Mouse (Mus musculus): Measurements from ENCODE around the gene Oxct1. TPM values are rescaled to one million over a fixed set of nuclear protein-coding genes. Genes with fewer than 3 reads are reported as not detected.

Gene Oxct1
- polyA plus RNA-seq, 1 experiment = 206 TPM

DNA sequence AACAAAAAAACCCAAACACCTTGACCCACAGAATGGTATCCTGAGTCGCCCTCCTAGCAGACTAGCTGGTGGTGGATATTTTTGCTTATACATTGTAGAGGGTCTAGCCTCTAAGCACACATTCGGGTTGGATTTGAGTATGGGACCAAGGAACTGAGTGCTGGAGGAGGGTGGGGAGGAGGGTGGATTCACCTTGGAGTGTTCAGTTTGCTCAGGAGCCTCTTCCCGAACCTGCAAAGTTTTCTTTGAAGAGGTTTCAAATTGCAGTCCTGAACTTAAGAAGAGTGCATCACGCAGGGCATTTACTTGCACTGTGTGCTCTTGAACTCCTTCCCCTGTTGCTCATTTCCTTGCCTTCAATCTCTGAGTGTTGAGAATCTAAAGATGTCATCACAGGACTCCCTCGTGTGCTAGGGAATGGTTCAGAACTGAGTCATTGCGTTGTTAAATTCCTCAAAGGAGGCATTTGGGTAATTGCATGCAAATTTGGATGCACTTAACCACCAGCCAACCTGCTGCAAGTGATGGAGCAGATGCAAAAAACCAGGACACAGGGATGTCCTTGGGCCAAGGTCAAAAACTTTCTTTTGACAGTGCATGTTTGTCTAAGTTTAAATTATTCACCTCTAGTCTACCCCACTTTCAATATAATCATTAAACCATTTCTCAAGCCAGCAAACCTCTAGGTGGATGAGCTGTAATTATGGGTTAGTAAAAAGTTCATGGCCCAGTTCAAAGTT lies 1.7 kb downstream of the Oxct1 start:
- TF ChIP-seq CTCF (IDR thresholded peaks at IDR 0.05; ENCODE audit: borderline replicate concordance, insufficient read depth, low read length) = no peak
- 0 out of 2 replicates have a peak, but pooled peaks have one; percentile 25 for TF ChIP-seq POLR2A (IDR thresholded peaks at IDR 0.05; ENCODE audit: low read depth, low read length)
- peaks cover 8% of the 10 kb centered on the region; the same call in 1 of the 2 replicates for H3K4me1 ChIP-seq (ENCODE audit: control insufficient read depth, insufficient read depth, low read length)
- peak overlapping the region; percentile 78 for H3K27ac ChIP-seq (ENCODE audit: insufficient read depth, low read length)
- peak overlapping the region; percentile 71 for H3K4me3 ChIP-seq (ENCODE audit: insufficient read depth, low read length)

DNA sequence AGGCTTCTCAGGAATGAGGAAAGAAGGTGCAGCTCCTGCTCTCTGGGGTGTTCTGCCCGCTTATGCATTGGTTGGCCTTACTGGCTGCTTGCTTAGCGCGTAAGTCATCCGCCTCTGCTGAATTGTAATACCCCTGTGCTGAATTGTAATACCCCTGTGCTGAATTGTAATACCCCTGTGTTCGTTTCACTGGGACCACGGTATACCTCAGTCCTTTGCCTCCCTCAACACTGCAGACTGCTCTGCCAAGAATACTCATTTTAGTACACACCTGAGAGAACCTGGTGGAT lies 2.2 kb downstream of the Oxct1 start:
- TF ChIP-seq CTCF (IDR thresholded peaks at IDR 0.05; ENCODE audit: borderline replicate concordance, insufficient read depth, low read length) (no peak), POLR2A (IDR thresholded peaks at IDR 0.05; ENCODE audit: low read depth, low read length) (no peak)
- Histone ChIP-seq H3K27ac (ENCODE audit: insufficient read depth, low read length) (no peak overlapping the region), H3K4me3 (ENCODE audit: insufficient read depth, low read length) (no peak overlapping the region), H3K4me1 (ENCODE audit: control insufficient read depth, insufficient read depth, low read length) (peaks cover 12% of the 10 kb centered on the region; the same call in 1 of the 2 replicates)

DNA sequence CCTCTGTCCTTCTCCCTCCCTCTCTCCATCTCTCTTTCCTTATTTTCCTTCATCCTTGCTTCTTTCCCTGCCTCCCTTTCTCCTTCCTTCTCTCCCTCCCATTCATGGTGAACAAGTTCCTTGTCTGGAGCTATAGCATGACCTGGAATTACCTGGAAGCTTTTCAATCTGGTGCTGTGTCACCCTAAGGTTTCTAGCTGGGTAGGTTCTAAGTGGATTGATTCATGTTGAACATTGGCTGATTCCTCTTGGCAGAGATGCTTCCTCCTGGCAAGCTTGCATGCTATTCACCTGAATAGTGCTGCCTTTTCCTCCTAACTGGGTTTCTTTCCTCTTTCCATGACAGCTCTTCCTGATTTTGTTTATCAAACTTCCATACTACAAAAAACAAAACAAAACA lies 2.8 kb downstream of the Oxct1 start:
- TF ChIP-seq CTCF (IDR thresholded peaks at IDR 0.05; ENCODE audit: borderline replicate concordance, insufficient read depth, low read length) (no peak), POLR2A (IDR thresholded peaks at IDR 0.05; ENCODE audit: low read depth, low read length) (no peak)
- Histone ChIP-seq H3K4me1 (ENCODE audit: control insufficient read depth, insufficient read depth, low read length) (peaks cover 14% of the 10 kb centered on the region; the same call in 1 of the 2 replicates), H3K4me3 (ENCODE audit: insufficient read depth, low read length) (no peak overlapping the region), H3K27ac (ENCODE audit: insufficient read depth, low read length) (no peak overlapping the region)

DNA sequence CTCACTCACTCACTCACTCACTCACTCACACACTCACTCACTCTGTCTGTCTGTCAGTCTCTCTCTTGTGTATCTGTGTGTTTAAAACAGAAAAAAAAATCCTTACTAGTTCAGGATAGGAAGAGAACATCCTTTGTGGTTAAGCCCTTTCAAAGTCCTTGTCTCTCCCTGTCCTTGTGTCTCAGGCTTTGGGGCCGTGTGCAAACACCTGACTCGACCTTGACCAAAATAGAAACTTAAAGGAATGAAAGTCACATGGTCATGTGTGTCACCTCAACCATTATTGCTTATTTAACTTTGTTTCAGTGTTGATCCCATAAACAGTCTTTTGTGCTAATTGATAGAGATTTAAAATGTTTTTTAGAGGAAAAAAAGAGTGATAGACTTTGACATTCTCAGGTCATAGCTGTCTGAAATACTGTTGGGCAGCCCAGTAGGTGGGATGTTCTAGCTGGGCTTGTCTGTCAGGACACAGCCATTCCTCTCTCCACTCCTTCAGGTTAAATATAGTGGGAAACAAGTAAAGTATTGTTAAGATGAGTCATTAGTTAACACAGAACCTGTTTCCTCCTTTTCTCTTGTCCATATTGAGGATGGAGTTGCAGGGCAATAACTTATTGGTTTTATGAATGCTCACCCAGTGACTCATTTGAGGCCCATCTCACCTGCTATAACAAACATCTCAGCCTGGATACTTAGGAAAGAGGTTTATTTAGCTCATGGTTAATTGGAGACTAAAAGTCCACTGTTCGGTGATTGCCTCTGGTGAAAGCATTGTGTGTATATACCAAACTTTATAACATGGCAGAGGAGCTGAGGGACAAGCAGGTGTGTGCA lies 7.2 kb downstream of the Oxct1 start:
- Histone ChIP-seq H3K4me3 (ENCODE audit: insufficient read depth, low read length) (no peak overlapping the region), H3K4me1 (ENCODE audit: control insufficient read depth, insufficient read depth, low read length) (peaks cover 9% of the 10 kb centered on the region; the same call in 1 of the 2 replicates), H3K27ac (ENCODE audit: insufficient read depth, low read length) (no peak overlapping the region)
- TF ChIP-seq CTCF (IDR thresholded peaks at IDR 0.05; ENCODE audit: borderline replicate concordance, insufficient read depth, low read length) = no peak
- no peak for TF ChIP-seq POLR2A (IDR thresholded peaks at IDR 0.05; ENCODE audit: low read depth, low read length)

DNA sequence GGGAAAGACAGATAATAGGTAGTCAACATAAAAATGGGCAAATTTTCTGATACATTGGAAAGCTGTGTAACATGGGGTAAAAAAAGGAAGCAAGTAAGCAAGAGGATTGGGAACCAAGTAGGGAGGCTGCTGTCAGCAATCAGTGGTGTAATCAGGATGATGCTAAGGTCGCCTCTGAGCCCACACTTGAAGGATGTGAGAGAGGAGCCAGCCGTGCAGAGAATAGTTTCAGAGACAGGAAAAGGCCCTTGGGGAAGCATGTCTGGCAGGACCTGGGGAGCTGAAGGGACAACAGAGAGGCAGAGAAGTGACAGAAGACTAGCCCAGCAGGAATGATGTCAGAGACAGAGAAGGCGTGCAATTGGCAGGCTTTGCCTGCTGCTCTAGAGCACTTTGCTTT lies 16.2 kb downstream of the Oxct1 start:
- no peak overlapping the region for H3K27ac ChIP-seq (ENCODE audit: insufficient read depth, low read length)
- no peak overlapping the region for H3K4me3 ChIP-seq (ENCODE audit: insufficient read depth, low read length)
- TF ChIP-seq CTCF (IDR thresholded peaks at IDR 0.05; ENCODE audit: borderline replicate concordance, insufficient read depth, low read length) (no peak), POLR2A (IDR thresholded peaks at IDR 0.05; ENCODE audit: low read depth, low read length) (no peak)
- no peaks in the 10 kb centered on the region for H3K4me1 ChIP-seq (ENCODE audit: control insufficient read depth, insufficient read depth, low read length)

DNA sequence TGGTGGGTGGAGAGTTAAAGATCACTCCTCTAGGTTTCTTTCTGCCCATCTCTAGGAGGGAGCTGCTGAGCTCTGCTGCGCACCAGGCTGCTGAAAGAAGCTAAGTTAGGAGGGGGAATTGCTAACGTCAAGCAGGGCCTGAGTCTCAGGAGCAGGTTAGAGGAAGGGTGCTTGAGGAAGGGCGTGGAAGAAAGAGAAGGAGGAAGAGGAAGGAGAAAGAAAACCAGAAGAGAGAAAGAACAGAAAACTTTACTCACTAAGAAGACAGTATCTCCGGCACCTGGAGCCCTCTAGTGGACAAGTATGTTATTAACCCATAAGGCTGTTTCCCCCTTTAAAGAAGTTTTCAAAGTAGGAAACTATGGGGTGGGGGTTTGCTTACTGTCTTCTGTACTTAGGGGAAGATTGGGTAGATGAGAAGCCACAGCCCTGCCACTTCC lies 16.9 kb downstream of the Oxct1 start:
- TF ChIP-seq POLR2A (IDR thresholded peaks at IDR 0.05; ENCODE audit: low read depth, low read length) (no peak), CTCF (IDR thresholded peaks at IDR 0.05; ENCODE audit: borderline replicate concordance, insufficient read depth, low read length) (no peak)

DNA sequence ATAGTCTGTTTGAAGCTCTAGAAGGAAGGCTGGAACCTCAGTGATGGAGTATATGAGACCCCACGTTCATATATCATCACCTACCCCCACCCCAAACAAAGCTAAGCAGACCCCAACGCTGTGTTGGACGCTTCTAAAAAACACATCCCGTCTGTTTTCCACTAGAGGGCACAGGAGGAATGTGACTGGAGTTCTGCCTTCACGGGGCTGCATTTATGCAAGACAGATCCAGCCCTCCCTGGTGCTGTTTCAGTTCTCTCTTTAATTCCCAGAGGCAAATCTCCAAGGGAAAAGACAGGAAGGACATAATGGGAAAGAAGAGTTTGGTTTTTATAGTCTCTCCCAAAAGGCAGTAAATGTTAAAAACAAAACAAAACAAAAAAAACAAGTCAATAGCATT lies 30.4 kb downstream of the Oxct1 start:
- Histone ChIP-seq H3K4me1 (ENCODE audit: control insufficient read depth, insufficient read depth, low read length) (no peaks in the 10 kb centered on the region), H3K27ac (ENCODE audit: insufficient read depth, low read length) (no peak overlapping the region), H3K4me3 (ENCODE audit: insufficient read depth, low read length) (no peak overlapping the region)
- peak; percentile 27; the same call in 1 of the 2 replicates for TF ChIP-seq CTCF (IDR thresholded peaks at IDR 0.05; ENCODE audit: borderline replicate concordance, insufficient read depth, low read length)
- no peak for TF ChIP-seq POLR2A (IDR thresholded peaks at IDR 0.05; ENCODE audit: low read depth, low read length)

More for the DNA sequence above, 16.9 kb downstream of the Oxct1 start:
- Histone ChIP-seq H3K4me1 (ENCODE audit: control insufficient read depth, insufficient read depth, low read length) (no peaks in the 10 kb centered on the region), H3K4me3 (ENCODE audit: insufficient read depth, low read length) (no peak overlapping the region), H3K27ac (ENCODE audit: insufficient read depth, low read length) (no peak overlapping the region)

DNA sequence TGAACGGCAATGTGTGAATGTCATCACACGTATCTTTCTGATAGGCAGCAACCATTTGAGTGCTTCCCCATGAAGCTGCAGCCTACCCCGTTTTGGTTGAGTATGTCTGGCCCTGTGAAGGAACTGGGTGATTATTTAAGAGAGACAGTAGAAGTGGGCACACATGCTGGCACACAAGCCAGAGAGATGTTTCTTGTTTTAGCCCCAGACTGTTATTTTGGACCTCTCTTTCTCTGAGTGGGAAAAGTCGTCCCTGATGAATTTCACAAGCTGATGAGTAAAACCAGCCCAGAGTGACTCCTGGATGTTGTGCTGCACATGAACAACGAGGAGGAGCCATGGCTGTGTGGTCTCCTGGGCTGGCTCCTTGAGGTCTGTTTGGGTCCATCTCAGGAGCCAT lies 37.4 kb downstream of the Oxct1 start:
- Histone ChIP-seq H3K27ac (ENCODE audit: insufficient read depth, low read length) (no peak overlapping the region), H3K4me1 (ENCODE audit: control insufficient read depth, insufficient read depth, low read length) (no peaks in the 10 kb centered on the region), H3K4me3 (ENCODE audit: insufficient read depth, low read length) (no peak overlapping the region)
- TF ChIP-seq CTCF (IDR thresholded peaks at IDR 0.05; ENCODE audit: borderline replicate concordance, insufficient read depth, low read length) = no peak
- TF ChIP-seq POLR2A (IDR thresholded peaks at IDR 0.05; ENCODE audit: low read depth, low read length) = no peak

DNA sequence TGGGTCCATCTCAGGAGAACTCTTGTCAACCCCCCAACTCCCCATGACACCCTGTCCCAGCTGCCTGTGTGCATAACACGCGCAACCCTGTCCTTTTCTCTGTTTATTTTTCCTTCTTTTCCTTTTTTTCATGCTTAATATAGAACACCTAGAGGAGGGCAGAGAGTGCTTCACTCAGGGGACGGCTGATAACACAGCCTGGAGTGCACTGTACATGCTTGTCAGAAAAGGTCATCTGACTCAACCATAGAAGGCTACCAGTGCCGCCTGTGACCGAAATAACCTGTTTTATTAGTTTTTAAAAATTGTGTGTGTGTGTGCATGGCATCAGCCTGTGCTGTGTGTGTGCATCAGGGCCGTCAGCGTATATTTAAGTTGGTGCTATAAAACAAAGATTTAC lies 37.8 kb downstream of the Oxct1 start:
- H3K4me3 ChIP-seq (ENCODE audit: insufficient read depth, low read length) = no peak overlapping the region
- H3K27ac ChIP-seq (ENCODE audit: insufficient read depth, low read length) = no peak overlapping the region
- TF ChIP-seq CTCF (IDR thresholded peaks at IDR 0.05; ENCODE audit: borderline replicate concordance, insufficient read depth, low read length) = no peak
- H3K4me1 ChIP-seq (ENCODE audit: control insufficient read depth, insufficient read depth, low read length) = no peaks in the 10 kb centered on the region

DNA sequence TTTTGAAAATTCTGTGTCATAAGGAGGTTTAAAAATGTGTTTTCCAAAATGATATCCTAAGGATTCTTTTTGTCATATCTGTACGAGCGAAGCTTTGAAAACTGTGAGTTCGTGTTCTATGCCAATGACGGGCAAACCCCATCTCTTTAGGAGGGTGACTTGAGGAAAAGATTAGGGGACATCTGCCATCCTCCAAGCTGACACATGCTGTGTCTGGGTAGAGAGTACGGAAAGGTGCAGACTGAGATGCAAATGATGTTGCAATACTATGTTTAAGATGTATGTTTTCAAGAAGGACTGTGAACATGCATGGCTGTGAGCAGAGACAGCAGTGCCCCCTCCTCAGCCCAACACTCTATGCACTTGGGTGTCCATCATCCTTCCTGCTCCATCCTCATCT lies 38.5 kb downstream of the Oxct1 start:
- Histone ChIP-seq H3K4me3 (ENCODE audit: insufficient read depth, low read length) (no peak overlapping the region), H3K27ac (ENCODE audit: insufficient read depth, low read length) (no peak overlapping the region), H3K4me1 (ENCODE audit: control insufficient read depth, insufficient read depth, low read length) (no peaks in the 10 kb centered on the region)
- TF ChIP-seq CTCF (IDR thresholded peaks at IDR 0.05; ENCODE audit: borderline replicate concordance, insufficient read depth, low read length) = no peak

Data from embryonic fibroblast, embryonic 13.5 days (primary cell).